Mouse (Mus musculus) ZHBTc4 (cell line): ENCODE measurements around the gene Tmem167.

ENCODE experiments used
- DNase-seq: peaks from one replicate; pipeline ENCODE4 v3.0.0-alpha.2; 2011; ENCODE audit warnings: low read depth, low spot score

Tmem167 gene

GRCm38 (mm10) chr13:90182262-90182661 is 93.3 kb downstream of the Tmem167 start:
- no peak for DNase-seq

- no peak for DNase-seq
These were observed 94.6 kb downstream of the Tmem167 start for GRCm38 (mm10) chr13:90183536-90183935.

- DNase-seq, result no peak
These were observed 97.8 kb downstream of the Tmem167 start for GRCm38 (mm10) chr13:90186694-90187093.

GRCm38 (mm10) chr13:90188021-90188420 is 99.1 kb downstream of the Tmem167 start:
- DNase-seq, result no peak

GRCm38 (mm10) chr13:90191794-90192193 is 102.9 kb downstream of the Tmem167 start:
- DNase-seq, result no peak
